Mouse (Mus musculus): ENCODE data around the gene Stau1. TPM values are rescaled to one million over a fixed set of nuclear protein-coding genes. Genes with fewer than 3 reads are reported as not detected.

The Stau1 gene
- polyA plus RNA-seq, 1 experiment from 2014 or later, result 57.3 TPM

DNA sequence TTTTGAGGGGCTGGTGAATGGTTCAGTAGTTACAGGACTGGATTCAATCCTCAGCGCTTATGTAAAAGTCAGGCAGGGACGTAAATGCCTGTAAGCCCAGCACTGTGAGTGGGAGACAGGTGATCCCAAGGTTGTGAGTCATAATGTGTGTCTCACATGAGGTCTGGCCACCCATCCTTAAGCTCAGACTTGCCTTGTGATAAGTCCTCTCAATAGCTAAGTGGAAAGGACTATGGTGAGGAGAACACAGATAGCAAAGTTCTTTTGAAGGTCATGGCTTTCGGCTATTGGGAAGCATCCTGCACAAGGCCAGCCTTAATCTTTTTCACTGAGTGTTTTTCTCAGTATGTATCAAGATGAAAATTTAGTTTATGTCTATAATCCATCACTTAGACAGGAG is 86.4 kb downstream of the Stau1 start:
- peak overlapping the region; percentile 12; the same call in 1 of the 2 replicates for H3K27ac ChIP-seq (replicated peaks)
- no peak overlapping the region for H3K4me2 ChIP-seq
- H3K9me3 ChIP-seq, result no peaks in the 10 kb centered on the region
- no peak overlapping the region for H3K4me3 ChIP-seq
- peaks cover 14% of the 10 kb centered on the region for H3K36me3 ChIP-seq
- no peak overlapping the region for H3K9ac ChIP-seq
- WGBS, result 61% methylated on average over 3 of the region's 3 CpGs
- no peaks in the 10 kb centered on the region for H3K27me3 ChIP-seq (replicated peaks)
- peaks cover 42% of the 10 kb centered on the region for H3K4me1 ChIP-seq
- no peak for ATAC-seq (ENCODE audit: extremely low read depth, insufficient number of reproducible peaks, low FRiP score, low TSS enrichment)

DNA sequence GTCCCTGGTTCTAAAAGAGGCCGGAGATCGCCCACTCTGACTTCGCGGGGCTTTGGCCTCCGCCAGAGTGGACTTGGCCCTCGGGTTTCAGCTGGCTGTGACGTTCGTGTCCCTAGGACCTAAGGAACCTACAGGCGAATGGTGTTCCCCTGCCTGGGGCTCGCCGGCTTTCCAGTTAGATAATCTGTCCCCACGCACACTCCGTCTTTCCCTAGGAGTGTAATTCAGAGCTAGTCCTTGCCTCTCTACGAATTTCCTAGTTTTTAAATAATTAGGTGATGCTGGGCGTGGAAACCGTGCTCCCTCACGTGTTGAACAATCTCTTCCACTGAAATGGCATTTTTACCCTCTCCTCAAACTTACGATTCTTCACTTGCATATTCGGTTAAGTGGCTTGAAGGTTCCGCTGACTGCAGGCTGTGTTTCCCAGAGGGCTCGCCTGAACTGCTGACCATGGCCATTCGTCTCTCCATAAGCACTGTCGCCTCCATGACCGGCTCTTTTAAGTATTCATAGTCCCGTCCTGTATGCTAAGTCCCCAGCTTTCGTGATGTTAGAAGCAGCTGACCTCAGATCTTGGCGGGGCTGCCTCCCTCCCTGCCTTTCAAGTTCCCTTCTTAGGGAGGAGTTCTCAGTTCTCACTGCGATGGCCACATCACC is 89.4 kb downstream of the Stau1 start:
- Histone ChIP-seq H3K4me2 (peak overlapping the region; percentile 86), H3K27me3 (replicated peaks) (no peaks in the 10 kb centered on the region), H3K9ac (peak overlapping the region; percentile 97), H3K36me3 (peaks cover 12% of the 10 kb centered on the region), H3K9me3 (no peaks in the 10 kb centered on the region), H3K27ac (replicated peaks) (peak overlapping the region; percentile 99), H3K4me3 (peak overlapping the region; percentile 81), H3K4me1 (peaks cover 33% of the 10 kb centered on the region)
- under 1% methylated on average over 28 of the region's 28 CpGs for WGBS
- ATAC-seq (ENCODE audit: extremely low read depth, insufficient number of reproducible peaks, low FRiP score, low TSS enrichment), result no peak

- Histone ChIP-seq H3K36me3 (peaks cover 13% of the 10 kb centered on the region), H3K4me1 (peaks cover 28% of the 10 kb centered on the region), H3K27me3 (replicated peaks) (no peaks in the 10 kb centered on the region), H3K9me3 (no peaks in the 10 kb centered on the region), H3K4me2 (peak within 1 kb of the TSS; percentile 86), H3K9ac (peak within 1 kb of the TSS; percentile 97), H3K4me3 (peak within 1 kb of the TSS; percentile 81), H3K27ac (replicated peaks) (peak within 1 kb of the TSS; percentile 99)
- WGBS, result 1% methylated on average over 80 of the region's 80 CpGs
- peak; percentile 93 for ATAC-seq (ENCODE audit: extremely low read depth, insufficient number of reproducible peaks, low FRiP score, low TSS enrichment)
These were observed 90.2 kb downstream of the Stau1 start, which contains the start of gene Cse1l for GRCm38 (mm10) chr2:166905711-166906522. Gene Cse1l (plus strand): TSS chr2:166906040.

GRCm38 (mm10) chr2:166903719-166904282 is 92.3 kb downstream of the Stau1 start:
- no peak for ATAC-seq (ENCODE audit: extremely low read depth, insufficient number of reproducible peaks, low FRiP score, low TSS enrichment)
- peaks cover 5% of the 10 kb centered on the region for H3K36me3 ChIP-seq
- H3K27me3 ChIP-seq (replicated peaks), result no peaks in the 10 kb centered on the region
- no peak overlapping the region for H3K27ac ChIP-seq (replicated peaks)
- 91% methylated on average over 6 of the region's 6 CpGs for WGBS
- no peak overlapping the region for H3K4me2 ChIP-seq
- no peak overlapping the region for H3K9ac ChIP-seq
- no peaks in the 10 kb centered on the region for H3K9me3 ChIP-seq
- H3K4me3 ChIP-seq, result no peak overlapping the region
- peaks cover 22% of the 10 kb centered on the region for H3K4me1 ChIP-seq

DNA sequence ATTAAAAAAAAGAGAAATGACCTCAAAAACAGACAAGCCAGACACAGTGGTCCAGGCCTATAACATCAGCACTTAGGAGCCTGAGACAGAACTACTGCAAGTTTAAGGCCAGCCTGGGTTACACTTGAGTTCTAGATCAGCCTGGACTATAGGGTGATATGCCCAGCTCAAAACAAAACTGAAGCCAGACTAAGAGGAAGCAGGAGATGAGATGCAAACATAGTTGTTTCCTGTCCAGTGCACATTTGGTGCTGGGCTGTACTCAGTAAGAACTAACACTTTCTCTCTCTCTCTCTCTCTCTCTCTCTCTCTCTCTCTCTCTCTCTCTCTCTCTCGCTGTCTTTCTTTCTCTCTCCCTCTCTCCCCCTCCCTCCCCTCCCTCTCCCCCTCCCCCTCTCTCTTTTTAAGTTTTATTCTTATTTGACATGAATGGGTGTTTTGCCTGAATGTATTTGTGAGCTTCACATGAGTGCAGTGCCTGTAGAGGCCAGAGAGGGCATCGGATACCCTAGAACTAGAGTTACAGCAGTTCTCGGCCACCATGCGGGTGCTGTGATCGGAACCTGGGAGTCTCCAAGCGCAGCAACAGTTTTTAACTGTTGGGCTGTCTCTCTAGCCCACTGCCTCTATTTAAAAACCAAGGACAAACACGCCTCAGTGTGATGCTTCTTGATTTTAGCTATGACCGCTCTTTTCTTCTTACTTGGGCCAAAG is 95.2 kb downstream of the Stau1 start:
- ATAC-seq (ENCODE audit: extremely low read depth, insufficient number of reproducible peaks, low FRiP score, low TSS enrichment), result no peak
- WGBS, result 82% methylated on average over 8 of the region's 8 CpGs
- H3K4me2 ChIP-seq, result no peak overlapping the region
- peaks cover 7% of the 10 kb centered on the region; the same call in 1 of the 2 replicates for H3K4me1 ChIP-seq
- H3K4me3 ChIP-seq, result no peak overlapping the region
- no peaks in the 10 kb centered on the region for H3K9me3 ChIP-seq
- peaks cover 17% of the 10 kb centered on the region for H3K36me3 ChIP-seq
- no peak overlapping the region for H3K9ac ChIP-seq
- no peaks in the 10 kb centered on the region for H3K27me3 ChIP-seq (replicated peaks)
- H3K27ac ChIP-seq (replicated peaks), result no peak overlapping the region

DNA sequence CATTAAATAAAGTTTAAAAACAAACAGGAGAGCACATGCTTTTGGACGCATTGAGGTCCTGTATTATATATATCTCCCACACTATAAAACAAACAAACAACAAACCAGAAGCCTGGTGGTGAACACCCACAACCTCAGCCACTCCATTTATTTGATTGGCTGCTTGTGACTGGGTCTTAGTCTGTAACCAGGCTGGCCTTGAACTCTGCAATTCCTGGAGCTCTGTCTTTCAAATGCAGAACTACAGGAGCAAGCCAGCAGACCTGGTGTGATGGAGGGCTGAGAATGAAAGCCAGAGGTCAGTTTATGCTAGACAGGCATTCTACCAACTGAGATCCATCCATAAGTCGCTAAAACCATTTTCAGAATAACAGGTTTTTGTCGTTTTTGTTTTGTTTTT is 96.4 kb downstream of the Stau1 start:
- Histone ChIP-seq H3K9ac (no peak overlapping the region), H3K4me2 (no peak overlapping the region), H3K27me3 (replicated peaks) (no peaks in the 10 kb centered on the region), H3K27ac (replicated peaks) (no peak overlapping the region), H3K4me3 (no peak overlapping the region), H3K4me1 (no peaks in the 10 kb centered on the region), H3K9me3 (no peaks in the 10 kb centered on the region), H3K36me3 (peaks cover 29% of the 10 kb centered on the region)
- no peak for ATAC-seq (ENCODE audit: extremely low read depth, insufficient number of reproducible peaks, low FRiP score, low TSS enrichment)
- 61% methylated on average over 3 of the region's 3 CpGs for WGBS

DNA sequence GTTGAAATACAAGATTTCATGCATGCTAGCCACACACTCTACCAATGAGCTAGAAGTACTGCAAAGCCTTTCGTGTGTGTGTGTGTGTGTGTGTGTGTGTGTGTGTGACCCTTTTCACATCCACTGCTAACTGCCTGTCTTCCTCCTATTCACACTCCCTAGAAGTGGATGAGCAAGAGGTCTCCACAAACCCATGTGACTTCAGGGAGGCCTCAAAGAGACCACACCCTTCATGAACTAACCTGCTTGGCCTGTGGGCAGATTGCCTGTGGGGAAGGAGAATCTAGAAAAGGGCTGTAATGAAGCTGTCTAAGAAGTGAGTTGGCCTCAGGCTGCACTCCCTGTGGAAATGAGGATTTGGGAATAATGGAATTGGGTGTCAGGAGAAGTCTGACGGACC is 96.9 kb downstream of the Stau1 start:
- H3K4me3 ChIP-seq, result no peak overlapping the region
- ATAC-seq (ENCODE audit: extremely low read depth, insufficient number of reproducible peaks, low FRiP score, low TSS enrichment), result no peak
- H3K9me3 ChIP-seq, result no peaks in the 10 kb centered on the region
- no peak overlapping the region for H3K27ac ChIP-seq (replicated peaks)
- H3K9ac ChIP-seq, result no peak overlapping the region
- H3K4me2 ChIP-seq, result no peak overlapping the region
- H3K4me1 ChIP-seq, result no peaks in the 10 kb centered on the region
- no peaks in the 10 kb centered on the region for H3K27me3 ChIP-seq (replicated peaks)
- peaks cover 35% of the 10 kb centered on the region for H3K36me3 ChIP-seq
- WGBS, result 68% methylated on average over 2 of the region's 2 CpGs

Other genes starting within 250 kb of the Stau1 start
- 5.5 and 6.3 TPM in 2 replicates for gene Trp53rkb, start 203.8 kb downstream of the Stau1 start, polyA plus RNA-seq (2015; fragmentation: Nextera tagmentation; extraction: Ambion mirVana)
- 4.7 and 5.2 TPM in 2 replicates for gene Arfgef2, start 190.7 kb downstream of the Stau1 start, polyA plus RNA-seq (2015; fragmentation: Nextera tagmentation; extraction: Ambion mirVana)
- gene Cse1l, start 90.3 kb downstream of the Stau1 start, polyA plus RNA-seq (2015; fragmentation: Nextera tagmentation; extraction: Ambion mirVana), result 87.6 and 88.7 TPM in 2 replicates
- gene Ddx27, start 18.9 kb upstream of the Stau1 start, polyA plus RNA-seq (2015; fragmentation: Nextera tagmentation; extraction: Ambion mirVana), result 31.1 and 31.6 TPM in 2 replicates
- gene Znfx1, start 66.7 kb upstream of the Stau1 start, polyA plus RNA-seq (2015; fragmentation: Nextera tagmentation; extraction: Ambion mirVana), result 5.1 and 6.3 TPM in 2 replicates
- gene Kcnb1, start 193.9 kb upstream of the Stau1 start, polyA plus RNA-seq (2015; fragmentation: Nextera tagmentation; extraction: Ambion mirVana), result 0.19 and 0.49 TPM in 2 replicates
- 21.6 and 21.8 TPM in 2 replicates for gene Ptgis, start 244.3 kb upstream of the Stau1 start, polyA plus RNA-seq (2015; fragmentation: Nextera tagmentation; extraction: Ambion mirVana)

Data from heart, embryonic 13.5 days (tissue).